Mouse (Mus musculus) gastrocnemius, adult 8-10 months (tissue): ENCODE data around the gene Pard6a. TPM values are rescaled to one million over a fixed set of nuclear protein-coding genes. Genes with fewer than 3 reads are reported as not detected.

Experiments used
- DNase-seq, 2 experiments: peaks; one replicate each; pipeline ENCODE4 v3.0.0; 2022; ENCODE audit warnings: low spot score in 2 of 2
- total RNA-seq, 4 experiments: library from RNA; stranded (reverse); gene quantifications; 2 replicates each; pipeline ENCODE4 v1.2.4; 2022

Gene Pard6a
- total RNA-seq, 4 experiments from 2014 or later, result 5.5 to 8.1 (median 6.7) TPM

- DNase-seq, result peak in 1 of 2 experiments; percentile 51
Measured at GRCm38 (mm10) chr8:105700566-105700965, 382 bp upstream of the Pard6a start.

- no peak for DNase-seq
Measured at GRCm38 (mm10) chr8:105702001-105702401, 1.1 kb downstream of the Pard6a start.

GRCm38 (mm10) chr8:105702731-105703415, 1.9 kb downstream of the Pard6a start:
- no peak for DNase-seq

DNA sequence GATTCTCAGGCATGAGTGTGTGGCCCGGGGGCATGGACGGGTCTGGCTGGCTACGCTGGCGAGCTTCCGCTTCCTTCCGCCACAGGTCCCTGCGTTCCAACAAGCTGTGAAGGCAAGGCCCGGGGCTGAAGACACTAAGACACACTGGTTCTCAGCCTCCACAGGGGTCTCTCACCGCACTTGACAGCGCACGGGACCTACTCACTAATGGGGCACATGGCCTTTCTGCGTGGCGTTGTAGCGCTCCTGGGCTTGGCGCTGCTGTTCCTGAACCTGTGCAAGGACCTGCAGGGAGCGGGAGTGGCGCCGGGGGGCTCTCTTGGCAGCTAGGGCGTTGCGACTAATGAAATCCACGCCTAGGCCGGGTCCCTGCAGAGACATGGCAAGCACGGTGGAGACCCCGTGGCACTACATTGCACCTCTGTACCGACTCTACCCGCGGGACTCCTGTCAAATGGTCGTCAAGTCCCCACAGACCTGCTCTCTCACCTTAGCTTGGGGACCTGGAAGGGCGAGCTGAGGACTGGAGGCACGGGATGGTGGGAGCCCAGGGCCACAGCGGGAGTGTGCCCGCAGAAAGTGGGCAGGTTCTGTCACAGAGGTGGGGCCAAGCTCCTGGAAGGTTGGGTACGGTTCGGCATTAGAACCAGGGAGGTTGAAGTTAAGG, 3.3 kb downstream of the Pard6a start:
- DNase-seq, result no peak

DNA sequence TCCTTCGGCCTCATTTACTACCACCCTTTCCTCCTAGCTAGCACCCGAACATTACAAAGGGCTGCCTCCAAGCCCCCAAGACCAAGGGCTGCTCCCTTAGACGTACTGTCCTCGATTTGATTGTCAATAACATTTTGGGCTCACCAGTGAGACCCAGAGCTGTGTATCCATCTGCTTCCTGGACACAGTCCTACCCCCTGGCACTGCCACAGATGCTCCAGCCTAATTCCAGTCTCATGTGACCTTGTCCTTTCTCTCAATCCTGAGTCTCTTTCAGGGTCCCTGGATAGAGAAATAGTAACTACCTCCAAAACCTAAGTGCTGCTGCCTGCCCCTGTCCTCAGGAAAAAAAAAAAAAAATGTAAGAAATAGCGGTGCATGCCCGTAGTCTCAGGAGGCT, 4.0 kb downstream of the Pard6a start:
- no peak for DNase-seq

- DNase-seq, result no peak
Measured at GRCm38 (mm10) chr8:105706426-105706825, 5.5 kb downstream of the Pard6a start.

- peak; percentile 59 to 61 for DNase-seq
Measured at GRCm38 (mm10) chr8:105707498-105708403, 6.8 kb downstream of the Pard6a start, which contains the start of the genes 4933405L10Rik and Enkd1. 4933405L10Rik (plus strand) TSS chr8:105707655. Enkd1 (minus strand) TSS chr8:105708210.

DNA sequence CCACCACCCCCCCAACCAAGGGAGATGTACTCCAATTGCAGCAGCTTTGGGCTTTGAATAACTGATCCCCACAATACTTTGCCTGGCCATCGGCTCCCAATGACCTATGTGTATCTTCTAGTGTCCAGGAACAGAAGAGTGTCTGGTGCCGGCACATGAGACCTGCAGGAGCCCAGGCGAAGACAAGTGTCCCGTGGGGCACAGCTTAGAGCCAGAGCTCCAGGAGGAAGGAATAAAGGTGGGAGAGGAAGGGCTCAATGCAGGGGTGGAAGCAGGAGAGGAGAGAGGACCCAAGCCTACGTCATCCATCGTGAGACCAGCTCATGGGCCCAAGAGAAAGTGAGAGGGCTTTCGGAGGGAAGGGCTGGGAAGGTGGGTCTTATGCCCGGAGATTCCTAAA, 7.7 kb downstream of the Pard6a start:
- no peak for DNase-seq

DNA sequence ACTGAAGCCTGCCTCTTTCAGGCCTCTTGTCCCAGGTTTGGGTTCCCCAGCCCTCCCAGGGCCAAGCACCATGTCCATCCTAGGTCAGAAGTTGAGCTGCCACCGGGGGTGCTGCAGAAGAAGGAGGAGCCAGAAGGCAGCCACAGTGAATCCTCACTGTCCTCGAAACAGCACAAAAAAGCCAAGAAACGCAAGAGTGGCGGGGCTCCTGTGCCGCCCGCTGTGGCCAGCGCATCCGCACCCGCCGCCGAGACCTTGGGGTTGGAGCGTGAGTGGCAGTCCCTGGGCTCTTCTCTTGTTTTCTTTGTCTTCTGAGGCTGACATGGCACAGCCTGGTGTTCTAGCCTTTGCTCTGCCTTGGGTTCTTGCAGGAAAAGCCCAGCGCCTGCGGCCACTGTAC, 8.4 kb downstream of the Pard6a start:
- DNase-seq, result no peak

GRCm38 (mm10) chr8:105712286-105712685, 11.3 kb downstream of the Pard6a start:
- no peak for DNase-seq

GRCm38 (mm10) chr8:105714139-105714538, 13.2 kb downstream of the Pard6a start:
- DNase-seq, result peak; percentile 73 to 77

- DNase-seq, result no peak
Measured at GRCm38 (mm10) chr8:105715042-105715441, 14.1 kb downstream of the Pard6a start.

- DNase-seq, result no peak
Measured at GRCm38 (mm10) chr8:105716302-105716945, 15.5 kb downstream of the Pard6a start.

- no peak for DNase-seq
Measured at GRCm38 (mm10) chr8:105719637-105720036, 18.7 kb downstream of the Pard6a start.

GRCm38 (mm10) chr8:105722861-105723260, 21.9 kb downstream of the Pard6a start:
- no peak for DNase-seq

- DNase-seq, result no peak
Measured at GRCm38 (mm10) chr8:105725726-105726125, 24.8 kb downstream of the Pard6a start.

DNA sequence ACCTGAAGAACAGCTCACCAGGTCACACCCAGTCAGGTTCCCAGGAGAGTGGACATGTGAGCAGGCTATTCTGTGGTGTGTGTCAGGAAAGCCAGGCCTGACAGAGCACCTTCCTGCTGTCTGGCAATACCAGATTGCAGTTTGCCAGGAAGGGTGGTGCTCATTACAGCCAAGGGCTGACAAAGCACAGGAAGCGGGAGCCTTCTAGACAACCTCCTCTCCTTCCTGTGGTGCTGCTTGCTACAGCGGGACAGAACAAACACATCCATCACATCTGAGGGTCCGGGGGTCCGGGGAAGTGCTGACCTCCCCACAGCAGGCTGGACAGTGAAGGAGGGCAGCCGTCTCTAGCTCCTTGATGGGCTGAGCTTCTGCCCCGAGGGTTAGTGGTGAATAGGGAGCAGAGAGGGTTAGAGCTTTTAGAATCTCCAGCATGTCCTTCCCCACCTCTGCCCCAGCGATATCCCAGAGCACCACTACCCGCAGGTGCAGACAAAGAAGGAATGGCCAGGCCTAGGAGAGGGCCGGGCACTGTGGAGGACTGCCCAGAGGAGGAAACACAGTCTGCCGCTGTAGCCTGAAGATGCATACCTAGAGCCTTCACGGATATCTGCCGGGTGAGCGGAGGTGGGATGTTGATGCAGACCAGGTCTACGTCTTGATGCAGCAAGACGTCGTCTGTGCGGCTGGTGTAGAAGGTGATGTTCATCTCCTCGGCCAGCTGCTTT, 26.6 kb downstream of the Pard6a start:
- no peak for DNase-seq

DNA sequence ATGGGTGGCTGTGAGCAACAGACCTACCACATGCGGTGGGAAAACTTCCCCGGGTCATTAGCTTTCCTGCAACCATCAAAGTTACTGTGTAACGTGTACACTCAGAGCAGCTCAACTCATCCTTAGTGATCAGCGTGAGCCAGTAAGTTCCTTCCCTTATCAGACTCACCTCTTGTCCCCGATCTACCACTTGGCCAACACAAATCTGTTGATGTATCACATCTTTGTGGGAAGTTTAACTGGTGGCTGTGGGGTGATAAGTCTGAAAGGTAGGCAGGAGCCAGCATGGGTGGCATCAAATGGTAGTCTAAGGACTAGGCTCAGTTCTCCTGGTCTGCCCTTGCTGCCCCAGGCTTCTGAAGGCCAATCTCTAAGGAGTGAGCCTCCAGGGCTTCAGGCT, 31.2 kb downstream of the Pard6a start:
- DNase-seq, result no peak

DNA sequence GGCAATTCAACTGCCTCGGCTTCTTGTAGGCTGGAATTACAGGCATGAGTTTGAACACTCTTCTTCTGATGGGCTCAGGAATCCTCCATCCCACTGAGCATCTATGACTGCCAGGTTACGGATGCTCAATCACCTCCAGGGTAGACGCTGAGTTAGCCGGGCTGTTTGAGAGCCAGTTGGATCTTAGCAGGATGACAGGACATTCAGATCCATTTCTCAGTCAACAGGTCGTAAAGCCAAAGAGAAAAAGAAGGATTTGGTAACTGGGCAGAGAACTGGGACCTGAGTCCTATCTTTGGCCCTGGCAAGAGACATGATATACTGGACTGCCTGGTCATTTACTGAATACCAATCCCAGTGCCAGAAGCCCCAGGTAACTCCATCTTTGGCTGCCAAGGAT, 38.3 kb downstream of the Pard6a start:
- DNase-seq, result peak; percentile 19 to 26

DNA sequence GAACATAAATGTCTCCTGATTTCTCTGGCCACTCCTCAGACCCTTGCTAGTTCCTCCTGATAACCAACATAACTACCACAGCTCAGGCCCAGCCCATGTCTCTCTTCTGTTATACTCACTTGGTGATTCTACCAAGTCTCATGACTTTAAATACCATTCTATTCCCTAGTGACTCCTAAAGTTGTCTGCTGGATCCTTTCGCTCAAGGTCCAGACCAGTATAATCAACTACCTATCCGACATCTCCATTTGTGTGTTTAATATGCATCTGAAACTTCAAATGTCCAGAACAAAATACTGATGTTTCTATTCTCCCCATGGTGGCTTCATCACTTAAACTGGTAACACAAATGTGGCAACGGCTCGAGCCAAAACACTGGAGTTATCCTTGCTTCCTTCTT, 42.4 kb downstream of the Pard6a start:
- no peak for DNase-seq

- peak in 1 of 2 experiments; percentile 15 for DNase-seq
Measured at GRCm38 (mm10) chr8:105750606-105751005, 49.7 kb downstream of the Pard6a start.
